Mouse (Mus musculus) lung, embryonic 16.5 days (tissue): Measurements from ENCODE around the gene Olfr49. TPM values are rescaled to one million over a fixed set of nuclear protein-coding genes. Genes with fewer than 3 reads are reported as not detected.

Experiments
- ATAC-seq: fragments of 200-750 bp; cut with Nextera tagmentation; 2 replicates; pipeline ENCODE4 v1.8.0; 2017; ENCODE audit warnings: low read depth, mild to moderate bottlenecking, moderate library complexity
- H3K27ac ChIP-seq: fragments of 300-500 bp; sonication (generic); 2 replicates; pipeline ENCODE4 v1.5.1; 2014; ENCODE audit warnings: mild to moderate bottlenecking, control low read depth, low read length
- H3K27me3 ChIP-seq: fragments of 300-500 bp; sonication (generic); 2 replicates; pipeline ENCODE4 v1.6.1; 2014; ENCODE audit warnings: low read depth, low read length, mixed read lengths; ENCODE audit not compliant: control insufficient read depth, insufficient read depth
- H3K36me3 ChIP-seq: fragments of 300-500 bp; sonication (generic); 2 replicates; pipeline ENCODE4 v1.6.1; 2014; ENCODE audit warnings: low read length; ENCODE audit not compliant: control insufficient read depth, insufficient read depth
- H3K4me1 ChIP-seq: fragments of 300-500 bp; sonication (generic); replicated peaks from 2 replicates; pipeline ENCODE4 v1.6.1; 2014; ENCODE audit warnings: low read length, mixed read lengths; ENCODE audit not compliant: control insufficient read depth, insufficient read depth
- H3K4me2 ChIP-seq: fragments of 300-500 bp; sonication (generic); 2 replicates; pipeline ENCODE4 v1.6.1; 2014; ENCODE audit warnings: low read depth, low read length, control low read depth
- H3K4me3 ChIP-seq: fragments of 300-500 bp; sonication (generic); 2 replicates; pipeline ENCODE4 v1.5.1; 2014; ENCODE audit warnings: mild to moderate bottlenecking, low read length, control low read depth
- H3K9ac ChIP-seq: fragments of 300-500 bp; sonication (generic); 2 replicates; pipeline ENCODE4 v1.6.1; 2014; ENCODE audit warnings: low read length, control low read depth
- H3K9me3 ChIP-seq: fragments of 300-500 bp; sonication (generic); 2 replicates; pipeline ENCODE4 v1.6.1; 2016; ENCODE audit warnings: low read length; ENCODE audit not compliant: control insufficient read depth
- WGBS: fragments of 180-500 bp; shearing (Covaris S2); extraction: QIAGEN DNeasy Blood & Tissue Kit; methylation state at CpG from one replicate; pipeline ENCODE4 v1.1.7; 2014; 5-methylcytosine and 5-hydroxymethylcytosine counted together
- polyA plus RNA-seq: library from polyadenylated mRNA; unstranded; fragments of >200 nt; fragmentation: Nextera tagmentation; extraction: Ambion mirVana; gene quantifications from 2 replicates; pipeline ENCODE4 v1.2.1, GENCODE M21; 2015

Olfr49 gene
- not detected in 2 replicates for polyA plus RNA-seq

DNA sequence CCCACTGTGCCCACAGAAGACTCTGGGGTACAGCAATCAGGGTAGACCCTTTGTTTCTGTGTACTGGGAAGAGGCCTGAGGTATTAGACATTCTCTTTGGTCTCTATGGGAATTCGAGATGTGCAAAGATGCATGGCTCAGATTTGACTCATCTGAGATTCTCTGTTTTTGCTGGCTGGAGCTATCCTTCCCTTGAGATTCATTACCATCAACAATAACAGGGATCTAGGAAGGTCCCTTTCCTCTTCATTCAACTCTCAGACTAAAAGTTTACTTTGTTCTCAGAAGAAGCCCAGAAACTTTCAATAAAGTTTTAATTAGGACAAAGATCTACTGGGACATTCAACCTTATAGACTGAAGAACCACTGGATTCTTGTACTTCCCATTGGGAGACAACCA lies at the start of gene Olfr49:
TSS of gene Olfr49 (minus strand) at position 101 of the 400 bp plus-strand sequence.
- H3K4me1 ChIP-seq: no peaks in the 10 kb centered on the region
- H3K9ac ChIP-seq: no peak within 1 kb of the TSS
- no peaks in the 10 kb centered on the region for H3K27me3 ChIP-seq
- no peak within 1 kb of the TSS for H3K27ac ChIP-seq
- H3K9me3 ChIP-seq: 0 out of 2 replicates have a peak, but pooled peaks cover 2% of the 10 kb centered on the region
- no peak within 1 kb of the TSS for H3K4me3 ChIP-seq
- H3K4me2 ChIP-seq: no peak within 1 kb of the TSS
- no peak for ATAC-seq
- H3K36me3 ChIP-seq: no peaks in the 10 kb centered on the region
- WGBS: 66% methylated on average over 1 of the region's 1 CpGs

DNA sequence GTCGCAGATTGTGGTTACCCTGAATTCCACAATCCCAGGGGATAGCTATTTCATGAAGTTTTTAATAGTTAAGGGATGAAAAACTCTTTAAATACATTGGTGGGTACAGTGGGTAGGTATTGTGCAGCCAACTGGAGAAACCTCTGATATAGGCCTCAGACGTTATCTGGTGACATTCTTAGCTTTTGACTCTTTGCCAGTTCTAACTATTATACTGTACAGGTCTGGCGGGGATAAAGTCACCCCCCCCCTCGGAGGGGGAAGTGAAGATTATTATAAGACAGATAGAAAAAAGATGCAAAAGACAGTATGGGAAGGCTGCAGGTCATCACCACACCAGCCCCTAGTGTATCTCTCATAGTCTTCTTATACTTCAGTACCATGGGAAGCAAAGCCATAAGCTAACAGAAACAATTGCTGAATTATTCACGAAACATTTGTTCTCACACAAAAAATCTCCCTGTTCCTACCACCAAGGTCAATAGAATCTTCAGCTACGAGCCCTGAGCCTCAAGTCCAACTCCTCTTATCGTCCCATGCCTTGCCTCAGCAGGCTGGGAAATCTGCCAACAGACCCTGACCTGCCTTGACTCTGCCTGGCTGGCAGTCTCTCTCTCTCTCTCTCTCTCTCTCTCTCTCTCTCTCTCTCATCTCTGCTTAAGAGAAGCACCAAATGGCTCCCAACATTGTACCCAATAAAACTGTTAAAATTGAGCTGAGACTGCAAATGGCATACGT lies 48.9 kb upstream of the Olfr49 start:
- Histone ChIP-seq H3K9me3 (no peaks in the 10 kb centered on the region), H3K27me3 (no peaks in the 10 kb centered on the region), H3K4me1 (no peaks in the 10 kb centered on the region), H3K36me3 (no peaks in the 10 kb centered on the region), H3K27ac (no peak overlapping the region), H3K9ac (no peak overlapping the region), H3K4me2 (no peak overlapping the region), H3K4me3 (no peak overlapping the region)
- peak; percentile 61; the same call in 1 of the 2 replicates for ATAC-seq
- WGBS: 39% methylated on average over 8 of the region's 8 CpGs

GRCm38 (mm10) chr14:54332176-54333074 lies 47.7 kb upstream of the Olfr49 start:
- H3K27ac ChIP-seq: no peak overlapping the region
- H3K27me3 ChIP-seq: no peaks in the 10 kb centered on the region
- no peaks in the 10 kb centered on the region for H3K4me1 ChIP-seq
- WGBS: 79% methylated on average over 5 of the region's 5 CpGs
- no peak overlapping the region for H3K4me3 ChIP-seq
- no peak for ATAC-seq
- H3K9ac ChIP-seq: no peak overlapping the region
- H3K4me2 ChIP-seq: no peak overlapping the region
- no peaks in the 10 kb centered on the region for H3K9me3 ChIP-seq
- H3K36me3 ChIP-seq: no peaks in the 10 kb centered on the region

- Histone ChIP-seq H3K4me3 (no peak overlapping the region), H3K4me1 (no peaks in the 10 kb centered on the region), H3K4me2 (no peak overlapping the region), H3K36me3 (no peaks in the 10 kb centered on the region), H3K9me3 (no peaks in the 10 kb centered on the region), H3K27me3 (no peaks in the 10 kb centered on the region), H3K27ac (no peak overlapping the region), H3K9ac (no peak overlapping the region)
- WGBS: 82% methylated on average over 1 of the region's 1 CpGs
- no peak for ATAC-seq
Measured at GRCm38 (mm10) chr14:54331178-54331577, 46.4 kb upstream of the Olfr49 start.

DNA sequence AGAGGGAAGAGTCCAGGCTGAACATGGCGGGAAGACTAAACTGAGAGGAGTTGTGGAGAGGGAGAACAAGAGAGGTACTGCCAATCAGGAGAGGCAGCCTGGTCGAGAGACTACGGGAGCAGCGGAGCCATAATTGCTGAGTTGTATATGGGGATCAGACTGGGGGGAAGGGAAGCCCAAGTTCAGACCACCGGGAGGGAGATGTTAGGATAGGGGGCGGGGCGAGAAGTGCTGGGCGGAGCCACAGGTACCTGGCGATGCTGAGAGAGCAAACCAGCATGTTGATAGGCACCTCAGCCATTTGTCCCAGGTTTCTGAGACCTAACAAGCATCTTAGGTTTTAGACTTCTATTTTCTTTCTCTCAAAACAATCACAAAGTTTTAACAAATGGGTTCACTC lies 44.5 kb upstream of the Olfr49 start:
- H3K27me3 ChIP-seq: no peaks in the 10 kb centered on the region
- ATAC-seq: no peak
- no peaks in the 10 kb centered on the region for H3K36me3 ChIP-seq
- H3K4me1 ChIP-seq: no peaks in the 10 kb centered on the region
- H3K4me3 ChIP-seq: no peak overlapping the region
- H3K9me3 ChIP-seq: no peaks in the 10 kb centered on the region
- no peak overlapping the region for H3K9ac ChIP-seq
- H3K27ac ChIP-seq: no peak overlapping the region
- H3K4me2 ChIP-seq: no peak overlapping the region
- 29% methylated on average over 9 of the region's 9 CpGs for WGBS

GRCm38 (mm10) chr14:54328548-54328947 lies 43.8 kb upstream of the Olfr49 start:
- no peak overlapping the region for H3K4me2 ChIP-seq
- 75% methylated on average over 2 of the region's 2 CpGs for WGBS

DNA sequence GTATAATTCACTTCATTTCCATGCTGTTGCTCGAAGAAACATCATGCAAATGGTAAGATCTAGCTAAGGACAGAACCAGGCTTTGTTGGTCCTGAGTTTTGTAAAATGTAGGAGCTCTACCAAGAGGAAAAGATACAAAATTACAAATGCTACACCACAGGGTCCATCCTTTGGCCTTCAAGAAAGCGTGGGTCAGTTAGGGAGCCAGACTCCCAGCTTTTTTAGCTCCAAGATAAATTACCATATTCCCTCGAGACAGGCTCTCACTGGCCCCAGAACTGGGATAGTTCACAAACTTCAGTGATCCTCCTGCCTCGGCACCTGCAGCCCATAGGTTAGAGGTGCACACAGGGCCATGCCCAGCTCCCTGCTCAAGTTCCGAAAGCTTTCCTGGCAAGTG lies 39.7 kb upstream of the Olfr49 start:
- Histone ChIP-seq H3K36me3 (no peaks in the 10 kb centered on the region), H3K9ac (no peak overlapping the region), H3K9me3 (no peaks in the 10 kb centered on the region), H3K27ac (no peak overlapping the region), H3K4me3 (no peak overlapping the region), H3K27me3 (no peaks in the 10 kb centered on the region), H3K4me2 (no peak overlapping the region), H3K4me1 (no peaks in the 10 kb centered on the region)
- WGBS: 75% methylated on average over 5 of the region's 5 CpGs
- ATAC-seq: no peak

More at GRCm38 (mm10) chr14:54328548-54328947, 43.8 kb upstream of the Olfr49 start:
- Histone ChIP-seq H3K36me3 (no peaks in the 10 kb centered on the region), H3K27ac (no peak overlapping the region), H3K4me1 (no peaks in the 10 kb centered on the region), H3K9ac (no peak overlapping the region), H3K4me3 (no peak overlapping the region), H3K27me3 (no peaks in the 10 kb centered on the region), H3K9me3 (no peaks in the 10 kb centered on the region)
- no peak for ATAC-seq

DNA sequence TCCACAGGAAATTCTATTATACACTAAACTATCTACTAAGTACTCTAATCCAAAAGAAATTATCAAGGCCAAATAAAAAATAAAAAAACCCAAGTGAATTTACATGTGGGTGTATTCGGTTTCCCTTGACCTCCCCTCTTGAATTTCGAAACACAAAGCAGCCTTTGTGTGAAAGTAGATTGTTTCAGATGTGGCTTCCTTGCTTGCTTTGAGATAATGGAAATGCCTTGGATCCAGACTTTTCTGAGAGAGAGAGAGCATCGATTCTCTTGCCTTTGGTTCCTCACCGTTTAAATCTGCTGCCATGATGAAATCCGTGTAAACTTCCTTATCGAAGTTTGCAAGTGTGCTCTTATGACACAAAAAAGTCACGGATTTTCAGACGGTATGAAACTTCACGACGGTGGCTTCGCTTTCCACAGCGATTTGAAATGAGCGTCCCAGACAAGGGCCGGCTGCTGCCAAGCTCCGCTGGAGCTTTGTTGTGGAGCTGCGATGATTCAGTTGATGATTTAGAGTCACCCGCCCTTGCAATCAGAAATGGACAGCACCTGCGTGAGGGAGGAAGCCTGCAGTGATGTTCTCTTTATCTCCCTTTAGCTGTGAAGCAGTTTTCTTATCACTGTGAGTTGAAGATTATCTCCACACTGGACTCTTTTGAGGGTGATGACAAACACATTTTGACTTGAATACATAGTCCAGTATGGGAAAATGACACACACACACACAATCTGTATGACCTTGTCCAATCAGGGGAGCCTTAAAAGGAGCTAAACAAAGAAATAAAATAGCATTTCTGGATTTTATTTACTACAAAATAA lies 37.0 kb upstream of the Olfr49 start:
- Histone ChIP-seq H3K9ac (no peak overlapping the region), H3K9me3 (no peaks in the 10 kb centered on the region), H3K27me3 (no peaks in the 10 kb centered on the region), H3K4me3 (no peak overlapping the region), H3K4me2 (no peak overlapping the region), H3K4me1 (no peaks in the 10 kb centered on the region), H3K36me3 (no peaks in the 10 kb centered on the region), H3K27ac (no peak overlapping the region)
- 50% methylated on average over 18 of the region's 18 CpGs for WGBS
- ATAC-seq: no peak

DNA sequence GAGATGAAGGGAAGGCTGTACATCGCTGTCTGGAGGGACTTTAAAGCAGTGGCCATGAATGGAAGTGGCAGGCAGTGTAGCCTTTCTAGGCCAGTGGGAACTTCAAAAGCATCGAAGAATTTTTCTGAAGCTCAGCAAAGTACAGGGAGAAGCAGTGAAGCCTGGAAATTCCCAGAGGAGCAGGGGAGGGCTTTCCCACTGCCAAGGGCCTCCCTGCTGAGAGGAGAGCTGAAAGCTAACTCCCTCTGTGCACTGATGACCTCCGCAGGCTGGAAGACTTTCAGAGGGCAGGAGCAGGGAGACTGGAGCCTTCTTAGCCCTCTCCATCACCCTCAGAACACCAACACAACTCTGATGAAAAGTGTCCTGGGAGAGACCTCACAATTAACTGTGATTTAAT lies 27.0 kb upstream of the Olfr49 start:
- Histone ChIP-seq H3K36me3 (no peaks in the 10 kb centered on the region), H3K27me3 (no peaks in the 10 kb centered on the region), H3K27ac (no peak overlapping the region), H3K4me1 (no peaks in the 10 kb centered on the region), H3K4me3 (no peak overlapping the region), H3K9ac (no peak overlapping the region), H3K4me2 (no peak overlapping the region), H3K9me3 (no peaks in the 10 kb centered on the region)
- no peak for ATAC-seq
- 34% methylated on average over 3 of the region's 3 CpGs for WGBS
